Mouse (Mus musculus) liver, embryonic 15.5 days (tissue): ENCODE measurements at regions not wholly inside any gene's neighbourhood (a gene's known extent, or its start where the extent isn't known, plus 50 kb on each side); places are given as distances from the start of the nearest gene placed in this dataset.

ENCODE experiments used
- ATAC-seq: fragments of 200-750 bp; cut with Nextera tagmentation; 2 replicates; pipeline ENCODE4 v1.8.0; 2017; ENCODE audit warnings: moderate number of reproducible peaks, mild to moderate bottlenecking, moderate library complexity; ENCODE audit not compliant: insufficient read depth
- H3K27ac ChIP-seq: fragments of 300-500 bp; sonication (generic); replicated peaks from 2 replicates; pipeline ENCODE4 v1.5.1; 2015; ENCODE audit warnings: mild to moderate bottlenecking, inconsistent platforms
- H3K27me3 ChIP-seq: fragments of 300-500 bp; sonication (generic); 2 replicates; pipeline ENCODE4 v1.6.1; 2015; ENCODE audit warnings: mild to moderate bottlenecking, inconsistent platforms
- H3K36me3 ChIP-seq: fragments of 300-500 bp; sonication (generic); replicated peaks from 2 replicates; pipeline ENCODE4 v1.6.1; 2015; ENCODE audit warnings: moderate library complexity, mild to moderate bottlenecking, inconsistent platforms
- H3K4me1 ChIP-seq: fragments of 300-500 bp; sonication (generic); replicated peaks from 2 replicates; pipeline ENCODE4 v1.6.1; 2015; ENCODE audit warnings: inconsistent platforms
- H3K4me2 ChIP-seq: fragments of 300-500 bp; sonication (generic); 2 replicates; pipeline ENCODE4 v1.6.1; 2015; ENCODE audit warnings: moderate library complexity, mild to moderate bottlenecking, inconsistent platforms
- H3K4me3 ChIP-seq: fragments of 300-500 bp; sonication (generic); replicated peaks from 2 replicates; pipeline ENCODE4 v1.5.1; 2015; ENCODE audit warnings: mild to moderate bottlenecking, inconsistent platforms
- H3K9ac ChIP-seq: fragments of 300-500 bp; sonication (generic); 2 replicates; pipeline ENCODE4 v1.6.1; 2015; ENCODE audit warnings: moderate library complexity, mild to moderate bottlenecking, inconsistent platforms
- H3K9me3 ChIP-seq: fragments of 300-500 bp; sonication (generic); replicated peaks from 2 replicates; pipeline ENCODE4 v1.6.1; 2016; ENCODE audit warnings: inconsistent platforms
- WGBS: fragments of 180-500 bp; shearing (Covaris S2); methylation state at CpG from one replicate; pipeline ENCODE4 v1.1.7; 2015; ENCODE audit warnings: mixed read lengths; ENCODE audit not compliant: insufficient replicate concordance; 5-methylcytosine and 5-hydroxymethylcytosine counted together

GRCm38 (mm10) chr12:106536289-106536636 lies 526.2 kb downstream of the Vrk1 start:
- no peaks in the 10 kb centered on the region for H3K4me1 ChIP-seq
- WGBS, result 8% methylated on average over 7 of the region's 7 CpGs
- no peak overlapping the region for H3K9ac ChIP-seq
- H3K9me3 ChIP-seq, result no peaks in the 10 kb centered on the region
- no peak overlapping the region for H3K4me3 ChIP-seq
- H3K27ac ChIP-seq, result no peak overlapping the region
- H3K4me2 ChIP-seq, result no peak overlapping the region
- no peak for ATAC-seq
- no peaks in the 10 kb centered on the region for H3K36me3 ChIP-seq
- H3K27me3 ChIP-seq, result no peaks in the 10 kb centered on the region

DNA sequence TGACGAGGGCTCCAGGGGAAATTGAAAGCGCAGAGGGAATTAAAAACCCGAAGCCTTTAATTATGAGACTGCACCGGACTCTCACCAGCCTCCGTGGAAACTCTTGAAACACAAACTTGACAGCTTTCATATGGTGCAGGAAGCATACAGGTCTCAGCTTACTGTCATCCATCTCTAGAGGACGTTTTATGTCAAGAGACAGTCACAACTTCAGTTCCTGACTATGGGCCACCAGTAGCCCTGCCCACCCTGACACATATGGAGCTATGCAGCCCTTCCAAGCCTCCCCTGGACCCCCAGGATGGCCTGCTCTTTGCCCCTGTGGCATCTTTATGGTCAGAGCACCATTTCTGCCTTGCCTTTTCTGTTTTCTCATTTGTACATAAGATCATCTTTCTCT lies 530.0 kb downstream of the Vrk1 start:
- Histone ChIP-seq H3K4me3 (no peak overlapping the region), H3K9ac (no peak overlapping the region), H3K36me3 (no peaks in the 10 kb centered on the region), H3K4me2 (no peak overlapping the region), H3K27ac (no peak overlapping the region), H3K9me3 (no peaks in the 10 kb centered on the region), H3K27me3 (no peaks in the 10 kb centered on the region), H3K4me1 (no peaks in the 10 kb centered on the region)
- no peak for ATAC-seq
- WGBS, result 52% methylated on average over 6 of the region's 6 CpGs

- H3K9ac ChIP-seq, result no peak overlapping the region
- no peak overlapping the region for H3K4me2 ChIP-seq
- no peak overlapping the region for H3K4me3 ChIP-seq
- no peaks in the 10 kb centered on the region for H3K4me1 ChIP-seq
- WGBS, result 61% methylated on average over 9 of the region's 9 CpGs
- ATAC-seq, result no peak
- H3K27me3 ChIP-seq, result no peaks in the 10 kb centered on the region
- H3K27ac ChIP-seq, result no peak overlapping the region
- H3K36me3 ChIP-seq, result no peaks in the 10 kb centered on the region
- H3K9me3 ChIP-seq, result no peaks in the 10 kb centered on the region
Observed at GRCm38 (mm10) chr12:106559566-106559965, 549.5 kb downstream of the Vrk1 start.

DNA sequence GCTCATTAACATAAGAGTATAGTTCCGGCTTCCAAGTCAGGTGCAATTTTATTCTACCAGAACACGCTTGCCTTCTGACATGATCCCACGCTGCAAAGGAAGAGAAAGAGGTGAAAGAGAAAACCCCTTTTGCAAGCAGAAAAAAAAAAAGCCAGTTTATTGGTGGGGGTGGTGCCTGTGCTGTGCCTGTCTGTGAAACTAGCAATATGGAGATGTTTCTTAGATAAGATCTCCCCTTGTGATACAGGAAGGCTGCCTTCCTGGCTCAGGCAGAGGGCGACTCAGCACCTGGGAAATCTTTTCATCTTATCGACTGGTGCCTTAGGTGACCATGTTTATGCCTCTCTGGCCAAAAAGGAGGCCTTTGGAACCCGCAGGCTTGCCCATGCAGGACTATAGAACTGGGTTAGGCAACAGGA lies 555.2 kb downstream of the Vrk1 start:
- H3K9me3 ChIP-seq, result no peaks in the 10 kb centered on the region
- ATAC-seq, result no peak
- no peaks in the 10 kb centered on the region for H3K36me3 ChIP-seq
- 16% methylated on average over 6 of the region's 6 CpGs for WGBS
- no peak overlapping the region for H3K4me3 ChIP-seq
- H3K4me2 ChIP-seq, result no peak overlapping the region
- no peaks in the 10 kb centered on the region for H3K4me1 ChIP-seq
- H3K27me3 ChIP-seq, result no peaks in the 10 kb centered on the region
- no peak overlapping the region for H3K9ac ChIP-seq
- H3K27ac ChIP-seq, result no peak overlapping the region

DNA sequence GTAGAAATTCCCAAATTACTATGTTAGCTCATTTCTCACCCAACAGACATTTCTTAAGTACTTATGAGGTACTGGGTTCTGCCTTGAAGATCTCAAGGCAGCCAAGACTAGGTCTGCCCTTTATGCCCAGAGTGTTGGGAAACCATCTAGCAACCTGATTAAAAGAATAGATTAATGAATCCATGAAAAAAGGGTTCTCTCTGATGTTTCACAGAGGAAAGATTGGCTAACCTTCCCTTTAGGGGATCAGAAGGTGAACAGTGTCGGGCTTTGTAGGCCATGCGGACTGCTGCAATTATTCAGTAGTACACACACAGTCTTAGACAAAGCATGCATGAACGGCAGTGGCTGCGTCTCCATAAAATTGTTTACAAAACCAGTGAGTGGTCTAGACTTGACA lies 556.3 kb downstream of the Vrk1 start:
- WGBS, result 68% methylated on average over 4 of the region's 4 CpGs
- no peak overlapping the region for H3K27ac ChIP-seq
- no peaks in the 10 kb centered on the region for H3K9me3 ChIP-seq
- H3K9ac ChIP-seq, result no peak overlapping the region
- no peak for ATAC-seq
- H3K4me3 ChIP-seq, result no peak overlapping the region
- H3K4me2 ChIP-seq, result no peak overlapping the region
- H3K27me3 ChIP-seq, result no peaks in the 10 kb centered on the region
- H3K4me1 ChIP-seq, result no peaks in the 10 kb centered on the region
- no peaks in the 10 kb centered on the region for H3K36me3 ChIP-seq

- no peak for ATAC-seq
- Histone ChIP-seq H3K4me1 (no peaks in the 10 kb centered on the region), H3K9ac (no peak overlapping the region), H3K4me3 (no peak overlapping the region), H3K36me3 (no peaks in the 10 kb centered on the region), H3K27ac (no peak overlapping the region), H3K4me2 (no peak overlapping the region), H3K27me3 (no peaks in the 10 kb centered on the region), H3K9me3 (no peaks in the 10 kb centered on the region)
- whole genome bisulfite sequencing, result 51% methylated on average over 5 of the region's 5 CpGs
Observed at GRCm38 (mm10) chr12:106567116-106567515, 557.1 kb downstream of the Vrk1 start.

GRCm38 (mm10) chr12:106568541-106569085 lies 558.6 kb downstream of the Vrk1 start:
- H3K4me2 ChIP-seq, result no peak overlapping the region
- no peaks in the 10 kb centered on the region for H3K9me3 ChIP-seq
- H3K27ac ChIP-seq, result no peak overlapping the region
- no peaks in the 10 kb centered on the region for H3K27me3 ChIP-seq
- H3K4me3 ChIP-seq, result no peak overlapping the region
- H3K4me1 ChIP-seq, result no peaks in the 10 kb centered on the region
- H3K36me3 ChIP-seq, result no peaks in the 10 kb centered on the region
- 68% methylated on average over 10 of the region's 10 CpGs for WGBS
- no peak overlapping the region for H3K9ac ChIP-seq
- no peak for ATAC-seq

GRCm38 (mm10) chr12:106572956-106573355 lies 562.9 kb downstream of the Vrk1 start:
- Histone ChIP-seq H3K4me2 (no peak overlapping the region), H3K9me3 (no peaks in the 10 kb centered on the region), H3K9ac (no peak overlapping the region), H3K27me3 (no peaks in the 10 kb centered on the region), H3K4me3 (no peak overlapping the region), H3K36me3 (no peaks in the 10 kb centered on the region), H3K27ac (no peak overlapping the region), H3K4me1 (no peaks in the 10 kb centered on the region)
- WGBS, result 58% methylated on average over 5 of the region's 5 CpGs
- ATAC-seq, result no peak

DNA sequence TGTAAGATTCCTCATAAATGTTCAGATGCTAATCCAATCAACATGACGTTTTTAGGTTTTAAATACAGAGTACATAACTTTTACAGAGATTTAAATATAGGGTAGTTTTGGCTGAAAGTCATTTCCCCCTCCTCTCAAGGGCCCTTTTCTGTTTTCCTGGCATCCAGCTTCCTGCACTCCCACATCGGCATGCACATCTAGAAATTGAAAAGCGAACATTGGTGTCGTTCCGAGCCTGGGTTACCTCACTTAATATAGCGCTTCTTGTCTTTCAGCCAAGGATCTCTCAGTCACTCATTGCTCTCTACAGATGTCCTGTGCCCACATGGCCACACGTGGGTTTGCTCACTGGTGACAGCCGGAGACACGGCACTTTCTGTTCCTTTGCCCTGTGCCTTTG lies 572.7 kb downstream of the Vrk1 start:
- Histone ChIP-seq H3K4me3 (no peak overlapping the region), H3K27me3 (no peaks in the 10 kb centered on the region), H3K4me2 (no peak overlapping the region), H3K4me1 (no peaks in the 10 kb centered on the region), H3K9ac (no peak overlapping the region), H3K36me3 (no peaks in the 10 kb centered on the region), H3K27ac (no peak overlapping the region), H3K9me3 (0 out of 2 replicates have a peak, but pooled peaks cover 3% of the 10 kb centered on the region)
- no peak for ATAC-seq
- WGBS, result 48% methylated on average over 9 of the region's 9 CpGs

DNA sequence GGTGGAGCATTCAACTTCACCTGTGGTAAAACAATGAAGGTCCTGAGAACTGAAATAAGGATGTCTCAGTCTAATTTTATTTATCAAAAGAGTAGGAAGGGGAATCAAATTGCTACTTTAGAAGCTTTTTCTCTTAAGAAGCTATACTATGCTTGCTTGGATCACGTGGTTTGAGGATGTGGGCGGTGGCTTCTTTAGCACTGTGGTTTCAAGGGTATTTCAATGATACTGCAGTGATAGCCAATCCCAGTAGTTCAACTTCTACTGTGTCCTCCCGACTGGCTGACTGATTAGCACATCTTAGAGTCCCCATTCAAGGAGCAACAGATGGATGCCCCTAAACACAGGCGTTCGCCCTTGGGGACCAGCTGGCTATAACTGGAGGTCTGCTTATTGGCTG lies 575.6 kb downstream of the Vrk1 start:
- H3K9ac ChIP-seq, result no peak overlapping the region
- no peaks in the 10 kb centered on the region for H3K36me3 ChIP-seq
- no peaks in the 10 kb centered on the region for H3K27me3 ChIP-seq
- ATAC-seq, result no peak
- H3K4me1 ChIP-seq, result no peaks in the 10 kb centered on the region
- no peak overlapping the region for H3K4me2 ChIP-seq
- WGBS, result 62% methylated on average over 5 of the region's 5 CpGs
- H3K9me3 ChIP-seq, result no peaks in the 10 kb centered on the region
- H3K27ac ChIP-seq, result no peak overlapping the region
- H3K4me3 ChIP-seq, result no peak overlapping the region

GRCm38 (mm10) chr12:106592686-106593085 lies 582.7 kb downstream of the Vrk1 start:
- 76% methylated on average over 9 of the region's 9 CpGs for WGBS
- no peak for ATAC-seq
- no peak overlapping the region for H3K9ac ChIP-seq

GRCm38 (mm10) chr12:106597636-106598035 lies 587.6 kb downstream of the Vrk1 start:
- no peak for ATAC-seq
- H3K4me2 ChIP-seq, result no peak overlapping the region
- no peaks in the 10 kb centered on the region for H3K36me3 ChIP-seq
- H3K27ac ChIP-seq, result no peak overlapping the region
- WGBS, result 15% methylated on average over 12 of the region's 12 CpGs
- no peaks in the 10 kb centered on the region for H3K27me3 ChIP-seq
- H3K4me1 ChIP-seq, result no peaks in the 10 kb centered on the region
- H3K9ac ChIP-seq, result no peak overlapping the region
- no peaks in the 10 kb centered on the region for H3K9me3 ChIP-seq
- H3K4me3 ChIP-seq, result no peak overlapping the region

More at GRCm38 (mm10) chr12:106592686-106593085, 582.7 kb downstream of the Vrk1 start:
- H3K9me3 ChIP-seq, result no peaks in the 10 kb centered on the region
- H3K4me3 ChIP-seq, result no peak overlapping the region
- H3K4me1 ChIP-seq, result no peaks in the 10 kb centered on the region
- no peaks in the 10 kb centered on the region for H3K27me3 ChIP-seq
- H3K36me3 ChIP-seq, result no peaks in the 10 kb centered on the region
- H3K4me2 ChIP-seq, result no peak overlapping the region
- H3K27ac ChIP-seq, result no peak overlapping the region
